Mouse (Mus musculus): Measurements from ENCODE around the gene Iqsec3. TPM values are rescaled to one million over a fixed set of nuclear protein-coding genes. Genes with fewer than 3 reads are reported as not detected.
"Not testable (repeated sequence)": the region's sequence is repeated elsewhere in the genome, so short reads cannot be mapped to it uniquely, and the experiment has no call there.

Gene Iqsec3
- polyA plus RNA-seq, 1 experiment from 2014 or later, result 2.4 TPM

- ATAC-seq (ENCODE audit: low FRiP score), result no peak
- H3K27me3 ChIP-seq, result peaks cover 3% of the 10 kb centered on the region; the same call in 1 of the 2 replicates
- H3K4me1 ChIP-seq, result 0 out of 2 replicates have a peak, but pooled peaks cover 7% of the 10 kb centered on the region
- H3K4me3 ChIP-seq (replicated peaks), result no peak overlapping the region
- H3K9me3 ChIP-seq, result no peaks in the 10 kb centered on the region
- no peak overlapping the region for H3K27ac ChIP-seq
- no peak overlapping the region for H3K4me2 ChIP-seq
- H3K9ac ChIP-seq, result no peak overlapping the region
- no peaks in the 10 kb centered on the region for H3K36me3 ChIP-seq (replicated peaks)
- WGBS, result 45% methylated on average over 10 of the region's 10 CpGs
These were observed 91.4 kb downstream of the Iqsec3 start for GRCm38 (mm10) chr6:121382071-121382470.

GRCm38 (mm10) chr6:121380576-121380975 is 92.9 kb downstream of the Iqsec3 start:
- no peaks in the 10 kb centered on the region for H3K36me3 ChIP-seq (replicated peaks)
- H3K4me3 ChIP-seq (replicated peaks), result no peak overlapping the region
- 0 out of 2 replicates have a peak, but pooled peaks cover 4% of the 10 kb centered on the region for H3K4me1 ChIP-seq
- 86% methylated on average over 8 of the region's 8 CpGs for WGBS
- peaks cover 3% of the 10 kb centered on the region; the same call in 1 of the 2 replicates for H3K27me3 ChIP-seq
- H3K27ac ChIP-seq, result no peak overlapping the region
- no peak overlapping the region for H3K4me2 ChIP-seq
- no peak for ATAC-seq (ENCODE audit: low FRiP score)
- no peak overlapping the region for H3K9ac ChIP-seq
- H3K9me3 ChIP-seq, result no peaks in the 10 kb centered on the region

GRCm38 (mm10) chr6:121378256-121378655 is 95.2 kb downstream of the Iqsec3 start:
- Histone ChIP-seq H3K36me3 (replicated peaks) (no peaks in the 10 kb centered on the region), H3K4me2 (no peak overlapping the region), H3K4me3 (replicated peaks) (no peak overlapping the region), H3K4me1 (no peaks in the 10 kb centered on the region), H3K9me3 (no peaks in the 10 kb centered on the region), H3K9ac (no peak overlapping the region), H3K27ac (no peak overlapping the region), H3K27me3 (peaks cover 3% of the 10 kb centered on the region; the same call in 1 of the 2 replicates)
- 72% methylated on average over 4 of the region's 4 CpGs for WGBS
- no peak for ATAC-seq (ENCODE audit: low FRiP score)

GRCm38 (mm10) chr6:121376159-121376558 is 97.3 kb downstream of the Iqsec3 start:
- no peaks in the 10 kb centered on the region for H3K4me1 ChIP-seq
- no peak overlapping the region for H3K27ac ChIP-seq
- H3K27me3 ChIP-seq, result 0 out of 2 replicates have a peak, but pooled peaks cover 3% of the 10 kb centered on the region
- H3K9me3 ChIP-seq, result no peaks in the 10 kb centered on the region
- ATAC-seq (ENCODE audit: low FRiP score), result no peak
- no peak overlapping the region for H3K9ac ChIP-seq
- no peak overlapping the region for H3K4me3 ChIP-seq (replicated peaks)
- H3K36me3 ChIP-seq (replicated peaks), result no peaks in the 10 kb centered on the region
- H3K4me2 ChIP-seq, result no peak overlapping the region
- 90% methylated on average over 12 of the region's 12 CpGs for WGBS

- Histone ChIP-seq H3K4me1 (no peaks in the 10 kb centered on the region), H3K27ac (no peak overlapping the region), H3K9me3 (no peaks in the 10 kb centered on the region), H3K27me3 (no peaks in the 10 kb centered on the region), H3K4me2 (no peak overlapping the region), H3K4me3 (replicated peaks) (no peak overlapping the region), H3K9ac (no peak overlapping the region), H3K36me3 (replicated peaks) (no peaks in the 10 kb centered on the region)
- ATAC-seq (ENCODE audit: low FRiP score), result no peak
- 85% methylated on average over 10 of the region's 10 CpGs for WGBS
These were observed 102.1 kb downstream of the Iqsec3 start for GRCm38 (mm10) chr6:121371197-121371980.

GRCm38 (mm10) chr6:121367099-121367498 is 106.4 kb downstream of the Iqsec3 start:
- H3K4me3 ChIP-seq (replicated peaks), result no peak overlapping the region
- H3K27ac ChIP-seq, result no peak overlapping the region
- H3K4me2 ChIP-seq, result no peak overlapping the region
- H3K9ac ChIP-seq, result no peak overlapping the region
- H3K9me3 ChIP-seq, result no peaks in the 10 kb centered on the region
- H3K36me3 ChIP-seq (replicated peaks), result no peaks in the 10 kb centered on the region
- no peak for ATAC-seq (ENCODE audit: low FRiP score)
- H3K27me3 ChIP-seq, result no peaks in the 10 kb centered on the region
- H3K4me1 ChIP-seq, result no peaks in the 10 kb centered on the region
- WGBS, result 68% methylated on average over 3 of the region's 3 CpGs

- 12% methylated on average over 2 of the region's 2 CpGs for WGBS
- H3K27me3 ChIP-seq, result not testable (repeated sequence)
These were observed 106.9 kb downstream of the Iqsec3 start for GRCm38 (mm10) chr6:121366537-121366936.

DNA sequence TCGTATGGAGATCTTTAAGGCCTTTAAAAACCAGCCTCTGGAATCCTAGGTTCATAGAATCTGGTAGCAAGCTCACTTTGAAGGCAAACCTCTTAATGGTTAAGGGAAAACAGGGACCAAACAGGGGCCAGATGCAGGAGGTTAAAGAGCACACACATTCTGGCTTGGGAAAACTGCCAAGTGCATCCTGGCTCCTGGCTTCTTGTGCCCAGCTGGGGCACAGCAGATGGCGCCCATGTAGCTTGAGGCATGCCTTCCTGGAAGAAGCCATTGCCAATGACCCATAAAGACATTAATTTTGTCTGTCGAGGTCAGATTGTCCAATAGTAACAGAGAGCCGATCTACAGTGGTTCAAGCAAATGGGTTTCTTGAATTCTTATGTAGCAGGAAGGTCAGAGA is 109.5 kb downstream of the Iqsec3 start:
- Histone ChIP-seq H3K9me3 (no peaks in the 10 kb centered on the region), H3K27ac (no peak overlapping the region), H3K4me3 (replicated peaks) (no peak overlapping the region), H3K4me2 (no peak overlapping the region), H3K4me1 (no peaks in the 10 kb centered on the region), H3K9ac (no peak overlapping the region), H3K27me3 (no peaks in the 10 kb centered on the region), H3K36me3 (replicated peaks) (no peaks in the 10 kb centered on the region)
- ATAC-seq (ENCODE audit: low FRiP score), result no peak
- WGBS, result 85% methylated on average over 4 of the region's 4 CpGs

More at GRCm38 (mm10) chr6:121366537-121366936, 106.9 kb downstream of the Iqsec3 start:
- ATAC-seq (ENCODE audit: low FRiP score); H3K9ac ChIP-seq; H3K4me1 ChIP-seq; H3K9me3 ChIP-seq; H3K4me2 ChIP-seq; H3K4me3 ChIP-seq (replicated peaks); H3K36me3 ChIP-seq (replicated peaks); H3K27ac ChIP-seq: not testable (repeated sequence)

DNA sequence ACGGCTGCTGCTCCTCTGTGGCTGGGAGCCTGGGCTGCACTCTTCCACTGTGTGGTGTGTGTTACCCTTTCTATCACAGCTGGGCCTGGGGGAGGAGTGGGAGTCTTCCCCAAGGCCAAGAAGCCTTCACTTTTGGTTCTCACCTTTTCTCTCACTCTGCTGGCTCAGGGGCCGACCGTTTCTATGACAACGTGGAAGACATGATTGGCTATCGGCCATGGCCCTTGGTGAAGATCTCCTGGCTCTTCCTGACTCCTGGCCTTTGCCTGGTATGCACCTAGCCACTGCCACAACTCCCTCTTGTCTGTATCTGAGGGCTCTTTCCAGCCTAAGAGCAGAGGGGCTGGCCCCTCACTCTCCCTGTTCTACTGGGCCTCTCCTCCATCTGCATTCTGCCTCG is 110.4 kb downstream of the Iqsec3 start:
- no peaks in the 10 kb centered on the region for H3K36me3 ChIP-seq (replicated peaks)
- ATAC-seq (ENCODE audit: low FRiP score), result no peak
- H3K4me2 ChIP-seq, result no peak overlapping the region
- 82% methylated on average over 6 of the region's 6 CpGs for WGBS
- H3K27me3 ChIP-seq, result 0 out of 2 replicates have a peak, but pooled peaks cover 2% of the 10 kb centered on the region
- H3K9ac ChIP-seq, result no peak overlapping the region
- H3K9me3 ChIP-seq, result no peaks in the 10 kb centered on the region
- H3K27ac ChIP-seq, result no peak overlapping the region
- H3K4me1 ChIP-seq, result no peaks in the 10 kb centered on the region
- no peak overlapping the region for H3K4me3 ChIP-seq (replicated peaks)

DNA sequence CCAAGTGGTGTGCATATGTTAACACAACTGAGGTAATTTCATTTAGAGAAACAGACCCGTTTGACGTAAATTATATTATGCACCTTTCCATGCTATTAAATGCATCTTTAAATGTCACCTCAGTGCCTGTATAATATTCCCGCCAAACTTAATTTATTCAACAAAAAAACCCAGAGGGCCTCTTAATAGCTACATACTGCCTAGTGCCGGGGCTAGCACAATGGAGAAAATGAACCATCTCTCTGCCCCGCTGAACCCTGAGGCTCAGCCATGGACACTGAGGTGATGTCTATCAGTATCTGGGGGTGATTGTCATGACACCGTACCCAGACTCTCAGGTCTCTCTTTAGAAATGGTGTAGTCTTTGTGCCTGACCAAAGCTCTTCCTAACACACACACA is 116.2 kb downstream of the Iqsec3 start:
- no peak for ATAC-seq (ENCODE audit: low FRiP score)
- 0 out of 2 replicates have a peak, but pooled peaks cover 3% of the 10 kb centered on the region for H3K27me3 ChIP-seq
- peaks cover 5% of the 10 kb centered on the region for H3K4me1 ChIP-seq
- no peak overlapping the region for H3K9ac ChIP-seq
- no peak overlapping the region for H3K27ac ChIP-seq
- no peak overlapping the region for H3K4me3 ChIP-seq (replicated peaks)
- H3K4me2 ChIP-seq, result no peak overlapping the region
- no peaks in the 10 kb centered on the region for H3K9me3 ChIP-seq
- no peaks in the 10 kb centered on the region for H3K36me3 ChIP-seq (replicated peaks)
- 75% methylated on average over 6 of the region's 6 CpGs for WGBS

DNA sequence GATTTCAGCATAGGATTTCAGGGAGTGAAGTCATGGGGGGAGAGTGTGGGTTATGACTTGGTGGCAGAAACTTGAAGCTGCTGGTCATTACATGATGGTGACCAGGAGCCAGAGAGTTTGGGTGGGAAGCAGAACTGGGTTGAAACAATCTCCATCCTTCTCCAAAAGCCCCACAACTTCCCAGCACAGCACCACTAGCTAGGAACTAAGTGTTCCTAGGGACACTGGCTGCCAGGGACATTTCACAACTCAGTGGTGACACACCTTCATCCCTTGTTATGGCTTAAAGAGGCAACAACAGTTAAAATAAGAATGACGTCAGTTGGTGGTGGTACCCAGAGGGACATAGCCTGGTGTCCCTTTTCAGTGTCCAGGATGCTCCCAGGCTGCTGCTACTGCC is 117.4 kb downstream of the Iqsec3 start:
- Histone ChIP-seq H3K4me2 (no peak overlapping the region), H3K36me3 (replicated peaks) (no peaks in the 10 kb centered on the region), H3K4me1 (peaks cover 8% of the 10 kb centered on the region), H3K27me3 (0 out of 2 replicates have a peak, but pooled peaks cover 3% of the 10 kb centered on the region), H3K9me3 (no peaks in the 10 kb centered on the region), H3K27ac (no peak overlapping the region), H3K9ac (no peak overlapping the region), H3K4me3 (replicated peaks) (no peak overlapping the region)
- no peak for ATAC-seq (ENCODE audit: low FRiP score)
- WGBS, result 79% methylated on average over 1 of the region's 1 CpGs

DNA sequence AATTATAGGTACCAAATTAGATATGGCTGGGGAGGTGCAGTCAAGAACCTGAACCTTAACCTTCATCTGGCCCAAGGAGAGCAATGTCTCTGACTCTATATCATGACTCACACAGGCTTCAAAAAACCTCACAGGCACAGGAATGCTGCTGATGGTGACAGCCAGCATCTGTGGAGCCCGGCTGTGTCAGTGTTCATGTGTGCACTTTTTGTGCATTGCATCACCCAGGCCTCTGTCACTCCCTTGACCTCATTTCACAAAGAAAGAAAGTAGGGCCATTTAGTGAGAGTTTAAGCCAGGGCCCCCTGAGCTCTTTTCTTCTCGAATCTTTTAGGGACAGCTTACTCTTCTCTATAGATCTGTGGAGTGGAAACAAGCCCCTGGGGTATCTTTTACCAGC is 121.2 kb downstream of the Iqsec3 start:
- WGBS, result 18% methylated on average over 2 of the region's 2 CpGs
- ATAC-seq (ENCODE audit: low FRiP score), result no peak
- Histone ChIP-seq H3K27ac (no peak overlapping the region), H3K9me3 (no peaks in the 10 kb centered on the region), H3K4me2 (no peak overlapping the region), H3K27me3 (no peaks in the 10 kb centered on the region), H3K9ac (no peak overlapping the region), H3K4me3 (replicated peaks) (no peak overlapping the region), H3K4me1 (peaks cover 8% of the 10 kb centered on the region), H3K36me3 (replicated peaks) (no peaks in the 10 kb centered on the region)

- no peaks in the 10 kb centered on the region for H3K9me3 ChIP-seq
- no peaks in the 10 kb centered on the region for H3K36me3 ChIP-seq (replicated peaks)
- H3K9ac ChIP-seq, result no peak overlapping the region
- 45% methylated on average over 8 of the region's 8 CpGs for WGBS
- H3K4me3 ChIP-seq (replicated peaks), result no peak overlapping the region
- H3K27me3 ChIP-seq, result peaks cover 13% of the 10 kb centered on the region; the same call in 1 of the 2 replicates
- no peaks in the 10 kb centered on the region for H3K4me1 ChIP-seq
- H3K27ac ChIP-seq, result no peak overlapping the region
- H3K4me2 ChIP-seq, result no peak overlapping the region
- no peak for ATAC-seq (ENCODE audit: low FRiP score)
These were observed 127.0 kb downstream of the Iqsec3 start for GRCm38 (mm10) chr6:121346428-121346827.
